Mouse (Mus musculus) R1 (cell line): ENCODE results near the gene Golph3.
A peak's percentile ranks its signal among the peaks of the same experiment; 100 is the strongest.
"Not testable (repeated sequence)": the region's sequence is repeated elsewhere in the genome, so short reads cannot be mapped to it uniquely, and the experiment has no call there.

Experiments
- DNase-seq: peaks from one replicate; pipeline ENCODE4 v3.0.0-alpha.2; 2018; ENCODE audit warnings: low read depth, low spot score

The Golph3 gene

DNA sequence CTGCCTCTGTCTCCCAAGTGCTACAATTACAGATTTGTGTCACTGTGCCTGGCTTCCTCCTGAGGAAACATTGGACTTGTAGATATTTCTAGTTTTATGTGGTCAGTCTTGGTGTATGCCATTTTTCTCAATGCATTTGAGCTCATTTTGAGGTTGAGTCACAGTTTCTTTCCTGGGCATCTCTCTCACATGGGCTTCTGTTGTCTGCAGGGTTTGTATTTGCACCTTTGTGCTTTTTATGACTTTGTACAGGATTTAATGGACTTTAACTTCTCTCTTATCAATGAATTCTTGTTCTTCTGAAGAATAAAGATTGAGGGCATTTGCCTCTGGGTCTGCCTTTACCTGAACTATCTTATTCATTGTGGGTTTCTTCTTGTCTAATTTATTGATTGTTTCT lies 36.2 kb downstream of the Golph3 start:
- DNase-seq, result no peak

DNA sequence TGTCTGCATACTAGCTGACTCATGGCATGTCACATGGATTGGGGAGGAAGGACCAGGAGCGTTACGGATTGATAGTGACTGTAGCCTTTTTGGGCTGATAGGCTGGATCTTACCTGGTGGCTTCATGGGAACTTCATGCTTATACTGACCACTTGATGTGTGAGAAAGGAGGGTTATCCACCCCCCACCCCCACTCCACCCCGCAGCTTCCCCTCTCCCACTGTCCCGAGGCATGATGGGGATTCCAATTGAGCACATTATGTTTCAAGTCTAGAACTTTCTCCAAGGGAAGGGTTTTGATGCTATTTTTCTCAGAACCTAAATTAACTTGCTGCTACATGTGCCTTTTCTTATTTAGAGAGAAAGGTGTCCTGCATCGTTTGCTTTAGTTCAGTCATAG lies 37.1 kb downstream of the Golph3 start:
- DNase-seq, result no peak

DNA sequence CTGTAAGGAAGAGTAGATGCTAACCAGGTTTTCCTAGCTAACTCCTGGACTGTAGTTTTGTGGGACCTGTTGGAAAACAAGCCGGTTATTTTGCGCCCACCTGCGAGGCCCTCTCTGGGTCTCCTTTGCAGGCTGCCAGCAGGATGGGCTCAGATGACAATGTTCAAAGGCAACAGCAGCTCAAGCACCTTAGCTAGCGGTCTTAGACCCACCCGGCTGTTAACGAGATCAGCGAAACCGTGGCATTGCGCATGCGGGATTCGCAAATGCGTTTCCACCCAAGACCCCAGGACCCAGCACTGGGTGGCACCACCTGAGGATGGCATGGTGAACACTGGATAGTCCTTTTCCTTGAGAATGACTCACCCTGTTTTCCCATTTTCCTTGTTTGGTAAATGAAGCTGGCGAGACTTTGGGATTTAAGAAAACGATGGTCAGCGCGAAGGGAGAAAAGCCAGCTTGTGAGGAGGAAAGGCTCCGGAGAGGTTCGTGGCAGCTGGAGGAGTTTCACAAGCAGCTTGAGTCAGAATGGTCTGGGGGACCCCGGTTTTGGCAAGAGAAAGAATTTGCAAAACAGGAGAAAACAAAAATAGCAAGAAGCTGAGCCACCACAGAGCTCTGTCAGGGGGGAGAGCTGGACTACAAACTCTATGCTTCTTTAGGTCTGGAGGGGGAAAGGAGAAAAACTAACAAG lies 39.4 kb downstream of the Golph3 start:
- DNase-seq, result no peak

DNA sequence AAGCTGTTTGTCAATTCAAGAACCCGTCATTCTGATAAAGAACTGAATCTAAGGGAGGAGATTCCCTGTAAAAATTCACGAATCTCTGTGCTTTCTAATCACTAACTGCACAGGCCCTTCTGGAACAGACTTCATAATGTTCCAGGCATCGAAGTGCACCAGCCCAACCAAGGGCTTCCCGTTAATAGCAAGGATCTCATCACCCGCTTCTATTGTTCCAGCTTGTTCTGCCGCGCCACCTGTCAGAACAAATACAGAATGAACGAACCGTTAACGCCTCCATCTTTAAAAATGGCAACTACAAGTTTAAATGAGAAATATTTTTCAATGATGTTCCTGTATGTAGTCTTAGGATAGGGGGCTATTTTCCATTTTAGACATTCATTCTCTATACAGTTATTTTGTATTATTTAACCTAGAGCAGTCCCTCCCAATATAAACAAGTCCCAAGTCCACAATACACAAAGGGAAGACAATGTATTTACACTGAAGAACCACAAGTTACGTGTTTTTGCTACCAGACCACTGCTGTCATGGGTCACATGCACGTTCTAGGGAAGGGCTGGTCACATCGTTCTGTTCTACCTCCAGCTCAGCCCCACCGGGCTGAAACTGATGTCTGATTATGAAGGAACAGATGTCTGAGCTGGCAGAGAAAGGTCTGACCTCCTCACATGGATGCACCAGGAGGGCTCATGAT lies 40.9 kb downstream of the Golph3 start:
- no peak for DNase-seq

DNA sequence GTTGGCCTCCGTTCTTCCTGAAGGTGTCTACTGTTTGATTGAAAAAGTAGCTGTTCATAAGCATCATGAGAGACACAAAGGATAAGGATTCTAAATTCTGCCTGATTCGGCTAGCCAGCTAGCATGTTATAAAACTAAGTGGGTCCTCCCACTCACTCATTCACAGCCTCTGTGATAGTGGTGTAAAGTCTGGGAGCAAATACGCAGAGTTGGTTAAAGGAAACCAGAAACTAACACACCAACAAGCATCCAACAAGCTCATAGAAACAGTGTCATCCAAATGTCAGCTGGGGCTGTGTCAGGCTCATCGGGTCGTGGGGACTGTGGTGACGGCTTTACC lies 41.4 kb downstream of the Golph3 start:
- DNase-seq, result no peak

DNA sequence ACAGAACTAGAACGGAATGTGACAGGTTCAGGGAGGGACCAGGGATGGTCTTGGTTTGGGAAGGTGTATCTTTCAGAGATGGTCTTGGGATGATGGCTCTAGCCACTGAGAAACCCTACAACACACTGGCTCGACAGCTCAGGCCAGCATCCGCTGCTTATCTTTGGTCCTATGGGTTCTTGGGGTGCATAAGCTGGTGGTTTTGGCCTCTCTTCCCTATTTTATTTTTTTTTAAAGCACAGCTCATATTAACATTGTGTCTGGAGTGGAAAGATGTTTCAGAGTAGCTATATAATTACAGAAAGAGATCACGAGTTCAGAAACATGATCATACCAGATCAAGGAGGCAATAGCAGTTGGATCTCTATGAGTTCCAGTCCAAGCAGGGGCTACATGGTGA lies 42.8 kb downstream of the Golph3 start:
- DNase-seq, result no peak

DNA sequence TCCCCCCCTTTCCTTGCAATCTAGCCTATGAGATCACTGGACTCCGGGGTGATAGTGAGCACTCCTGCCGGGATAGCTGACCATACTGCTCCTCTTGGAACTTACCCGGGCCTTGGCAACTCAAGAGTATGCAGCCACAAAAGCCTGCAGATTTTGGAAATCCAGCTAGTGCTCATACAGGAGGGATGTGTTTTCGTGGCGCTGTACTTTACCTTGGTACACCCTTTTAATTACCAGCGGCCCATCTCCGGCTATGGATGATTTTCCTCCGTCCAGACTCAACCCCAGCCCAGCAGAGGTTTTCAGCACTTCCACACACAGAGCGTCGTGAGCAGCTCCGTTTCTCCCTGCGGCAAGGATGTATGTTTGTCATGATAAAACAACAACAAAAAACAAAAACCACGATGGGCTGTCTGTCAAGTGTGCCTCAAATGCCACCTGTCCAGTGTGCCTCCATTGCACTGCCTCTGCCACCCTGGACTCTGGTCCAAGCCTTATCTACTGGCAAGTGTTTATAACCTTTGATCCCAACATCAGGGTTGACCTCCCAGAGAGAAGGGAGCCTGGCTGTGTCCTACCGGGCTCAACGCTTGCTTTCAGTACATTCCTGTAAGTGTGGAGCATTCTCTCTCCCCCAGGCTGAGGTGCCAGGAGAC lies 44.3 kb downstream of the Golph3 start:
- DNase-seq, result no peak

DNA sequence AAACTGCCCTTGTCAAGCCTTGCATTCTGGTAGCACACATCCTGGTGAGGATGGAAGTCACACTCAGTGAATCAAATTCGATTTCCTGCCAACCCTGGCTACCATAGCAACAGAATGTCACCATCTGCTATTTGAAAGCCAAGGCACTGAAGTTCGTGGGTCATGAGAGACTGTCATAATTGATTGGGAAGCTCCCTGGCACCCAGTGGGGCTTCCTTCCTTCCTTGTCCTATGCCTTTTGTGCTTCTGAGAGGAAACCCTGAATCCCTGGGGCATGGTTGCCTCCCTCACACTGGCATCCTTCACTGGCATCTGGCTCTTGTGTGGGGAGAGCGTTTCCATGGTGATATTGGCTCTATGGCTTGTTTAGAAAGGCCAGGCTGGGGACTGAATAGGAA lies 44.8 kb downstream of the Golph3 start:
- DNase-seq, result no peak

DNA sequence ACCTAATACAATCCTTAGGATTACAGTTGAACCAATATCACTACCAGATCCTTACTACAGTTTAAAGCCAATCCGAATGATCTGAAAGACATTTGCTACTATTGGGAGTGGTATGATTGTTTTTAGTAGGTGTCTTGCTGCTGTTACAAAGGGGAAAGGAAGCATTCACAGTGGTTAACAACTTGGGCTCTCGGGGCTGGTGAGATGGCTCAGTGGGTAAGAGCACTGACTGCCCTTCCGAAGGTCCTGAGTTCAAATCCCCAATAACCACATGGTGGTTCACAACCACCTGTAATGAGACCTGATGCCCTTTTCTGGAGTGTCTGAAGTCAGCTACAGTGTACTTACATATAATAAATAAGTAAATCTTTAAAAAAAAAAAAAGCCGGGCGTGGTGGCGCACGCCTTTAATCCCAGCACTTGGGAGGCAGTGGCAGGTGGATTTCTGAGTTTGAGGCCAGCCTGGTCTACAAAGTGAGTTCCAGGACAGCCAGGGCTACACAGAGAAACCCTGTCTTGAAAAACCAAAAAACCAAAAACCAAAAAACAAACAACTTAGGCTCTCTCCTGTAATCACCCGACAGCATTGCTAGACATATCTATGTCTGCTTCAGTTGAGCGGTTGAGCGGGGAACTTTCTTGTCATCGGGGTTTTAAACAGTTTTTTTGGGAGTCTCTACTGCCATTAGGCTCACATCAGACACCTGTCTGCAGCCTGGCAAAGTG lies 45.5 kb downstream of the Golph3 start:
- DNase-seq, result not testable (repeated sequence)

DNA sequence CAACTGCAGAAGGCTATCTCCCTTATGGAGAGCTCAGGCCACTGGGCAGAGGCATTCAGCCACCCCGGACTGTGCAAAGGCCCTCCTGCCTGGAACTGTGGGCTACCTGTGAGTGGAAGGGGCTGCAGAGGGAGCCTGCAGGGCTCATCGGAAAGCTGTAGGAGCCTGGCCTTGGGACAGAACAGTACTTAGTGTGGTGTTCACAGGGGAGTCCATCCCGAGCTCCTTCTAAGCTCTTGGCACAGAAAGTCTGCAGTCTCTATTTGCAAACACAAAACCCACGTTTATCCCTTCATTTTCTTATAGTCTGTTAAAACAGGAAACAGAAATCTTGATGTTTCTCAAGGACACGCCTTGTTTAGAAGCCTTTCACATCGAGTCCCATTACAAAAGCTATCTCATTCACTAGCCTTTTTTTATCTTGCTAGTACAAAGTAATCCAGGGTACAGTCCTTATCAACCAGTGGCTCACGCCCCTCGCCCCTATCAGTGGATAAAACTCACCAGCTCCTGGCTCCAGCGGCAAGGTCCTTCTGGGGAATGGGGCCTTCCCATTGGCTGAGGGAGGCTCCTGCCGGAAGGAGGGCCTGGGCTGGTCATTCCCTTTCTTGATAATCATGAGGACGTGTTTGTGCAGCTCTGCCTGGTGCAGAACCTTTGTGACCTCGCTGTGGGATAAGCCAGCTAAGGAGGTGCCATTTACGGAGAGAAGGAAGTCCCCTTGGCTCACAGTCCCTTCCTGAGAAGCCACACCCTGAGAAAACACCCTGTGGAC lies 46.2 kb downstream of the Golph3 start:
- no peak for DNase-seq

DNA sequence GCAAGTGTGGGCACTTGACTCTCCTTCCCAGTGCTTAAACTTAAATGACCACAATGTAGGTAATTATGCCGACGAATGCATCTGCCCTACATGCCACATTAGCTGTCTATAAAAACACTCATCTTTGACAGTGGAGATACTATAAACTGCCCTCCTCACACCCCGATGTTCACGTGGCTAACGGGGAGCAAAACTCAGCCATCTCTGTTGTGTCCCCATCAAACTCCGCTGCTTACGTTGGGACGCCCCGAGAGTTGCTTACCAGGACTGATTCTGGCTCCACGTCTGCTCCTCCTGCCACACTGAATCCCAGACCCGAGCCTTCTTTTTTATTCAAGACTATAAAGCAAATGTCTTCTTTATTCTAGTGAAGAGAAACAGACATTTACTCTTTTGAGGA lies 47.1 kb downstream of the Golph3 start:
- DNase-seq, result no peak

DNA sequence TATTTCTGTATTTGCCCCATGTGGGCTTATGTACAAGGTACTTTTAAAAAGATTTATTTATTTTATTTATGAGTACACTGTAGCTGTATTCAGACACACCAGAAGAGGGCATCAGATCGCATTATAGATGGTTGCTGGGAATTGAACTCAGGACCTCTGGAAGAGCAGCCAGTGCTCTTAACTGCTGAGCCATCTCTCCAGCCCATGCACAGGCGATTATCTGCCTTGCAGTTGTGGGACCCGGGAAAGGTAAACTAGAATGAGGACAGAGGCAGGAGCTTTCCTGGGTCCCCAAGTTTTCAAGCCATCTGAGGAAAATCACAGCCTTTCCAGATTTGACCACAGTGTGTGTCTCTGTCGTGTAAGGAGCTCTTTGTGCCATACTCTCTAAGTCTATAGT lies 47.6 kb downstream of the Golph3 start:
- DNase-seq, result no peak

DNA sequence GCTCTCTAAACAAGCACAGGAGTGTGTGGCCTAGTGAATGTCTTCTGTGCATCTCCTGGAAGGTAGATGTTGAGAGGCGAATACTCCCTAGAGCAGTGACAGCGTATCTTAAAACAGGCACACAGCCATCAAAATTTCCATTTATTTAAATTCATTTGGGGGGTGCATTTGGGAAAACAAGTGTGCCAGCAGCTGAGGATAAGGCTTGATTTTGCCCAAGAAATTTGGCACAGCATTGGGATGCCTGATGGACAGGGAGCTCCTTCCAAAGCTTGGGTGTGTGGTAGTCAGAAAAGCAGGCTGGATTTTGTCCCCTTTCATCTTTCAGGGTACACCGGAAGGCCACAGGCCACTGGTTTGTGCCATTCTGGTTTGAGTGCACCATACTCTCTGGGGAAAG lies 48.8 kb downstream of the Golph3 start:
- no peak for DNase-seq

DNA sequence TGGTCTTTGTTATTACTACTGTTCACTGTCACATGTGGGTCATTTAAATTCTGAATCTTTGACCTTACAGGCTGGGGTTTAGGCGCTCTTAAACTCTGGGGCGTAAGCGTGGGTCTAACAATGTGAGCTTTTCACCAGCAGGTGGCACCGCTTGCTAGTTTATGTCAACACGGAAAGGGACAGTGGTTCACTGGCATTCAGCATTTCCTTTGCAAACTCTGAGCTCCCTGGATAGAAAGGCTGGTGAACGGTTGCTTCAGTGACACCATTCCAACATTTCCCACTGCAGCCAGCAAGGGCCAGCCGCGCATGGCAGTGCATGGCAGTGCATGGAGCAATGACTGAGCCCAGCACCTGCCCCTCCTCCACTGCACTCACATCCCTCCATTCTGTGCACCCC lies 49.9 kb downstream of the Golph3 start:
- DNase-seq, result peak; percentile 84

DNA sequence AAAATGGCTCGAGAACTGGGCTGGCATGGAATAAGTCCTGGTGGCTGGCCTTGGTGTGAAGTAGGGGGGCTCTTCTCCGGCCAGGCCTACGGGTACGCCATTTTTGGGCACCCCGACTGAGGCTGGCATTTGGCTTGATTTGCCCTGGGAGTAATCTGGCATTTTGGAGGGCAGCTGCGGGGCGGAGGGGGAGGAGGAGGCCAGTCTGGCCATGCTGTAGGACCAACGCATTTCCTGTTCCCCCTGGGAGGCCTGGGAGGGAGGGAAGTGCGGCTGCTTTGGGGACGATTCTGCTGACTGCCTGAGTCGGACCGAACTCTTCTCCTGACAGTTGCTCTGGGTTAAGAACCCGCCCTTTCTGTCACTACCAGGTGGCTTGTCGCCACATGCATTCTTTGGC lies 52.2 kb downstream of the Golph3 start:
- DNase-seq, result no peak

DNA sequence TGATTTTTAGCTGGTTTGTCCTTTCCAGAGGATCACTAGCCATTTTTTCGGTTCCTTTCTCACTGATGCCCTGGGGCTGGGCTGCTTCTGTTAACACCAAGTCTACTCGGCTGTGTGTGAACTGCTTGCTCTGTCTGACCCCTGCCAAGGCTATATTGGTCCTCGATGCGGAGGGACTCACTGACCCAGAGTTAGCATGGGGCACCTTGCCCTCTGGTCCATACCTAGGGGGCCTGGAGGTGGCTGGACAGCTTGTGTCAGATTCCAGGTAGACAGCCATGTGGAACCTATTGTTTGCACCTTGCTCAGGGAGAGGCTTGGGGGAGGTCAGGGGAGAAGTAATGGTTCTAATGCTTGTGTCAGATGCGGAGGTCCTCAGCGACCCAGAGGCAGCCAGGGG lies 52.7 kb downstream of the Golph3 start:
- DNase-seq, result no peak

DNA sequence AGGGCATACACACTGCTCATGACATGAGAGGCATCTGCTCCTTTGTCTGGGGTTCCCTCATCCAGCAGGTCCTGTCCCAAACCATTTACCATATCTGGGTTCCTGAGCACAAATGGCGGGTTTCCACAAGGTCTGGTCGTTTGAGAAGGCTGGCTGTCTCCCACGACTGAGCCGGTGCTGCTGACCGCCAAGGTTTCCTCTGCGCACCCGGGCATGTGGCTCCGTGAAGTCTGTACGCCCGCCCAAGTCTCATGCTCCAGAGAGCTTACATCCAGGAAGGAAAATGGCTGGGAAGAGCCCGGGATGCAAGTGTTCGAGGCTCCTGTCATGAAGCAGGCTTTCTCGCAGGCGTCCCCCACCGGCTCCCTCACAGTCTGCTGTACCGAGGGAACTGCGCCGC lies 53.7 kb downstream of the Golph3 start:
- DNase-seq, result peak; percentile 32

DNA sequence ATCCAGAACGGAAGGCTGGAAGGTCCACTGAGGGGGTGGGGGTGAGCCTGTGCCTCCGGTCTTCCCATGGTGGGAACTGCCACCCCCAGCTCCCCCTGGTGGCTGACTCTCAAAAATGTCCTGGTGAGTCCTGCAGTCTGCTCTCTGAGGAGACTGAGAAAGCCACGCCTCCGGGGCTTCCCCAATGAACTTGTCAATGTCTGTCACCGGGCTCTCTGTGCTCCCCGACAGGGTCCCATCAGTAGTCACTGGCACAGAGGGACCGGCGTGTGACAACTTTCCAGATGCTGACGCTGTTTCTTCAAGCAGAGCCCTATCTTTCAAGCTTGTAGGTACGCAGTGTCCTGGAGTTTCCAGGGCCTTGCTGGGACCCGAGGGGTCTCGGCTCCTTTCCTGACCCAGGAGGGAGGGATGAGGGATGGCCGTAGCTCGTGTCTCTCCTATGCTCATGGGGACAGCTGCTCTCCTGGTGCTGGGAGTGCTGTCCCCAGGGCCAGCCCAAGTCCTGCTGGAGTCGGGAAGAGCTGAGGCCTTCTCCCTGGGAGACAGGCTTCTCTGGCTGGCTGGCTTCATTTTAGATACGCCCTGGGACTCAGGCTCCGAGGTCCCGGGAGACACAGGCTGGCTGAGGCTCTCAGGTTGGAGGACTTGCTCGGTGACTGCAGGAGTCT lies 54.5 kb downstream of the Golph3 start:
- DNase-seq, result peak; percentile 93

DNA sequence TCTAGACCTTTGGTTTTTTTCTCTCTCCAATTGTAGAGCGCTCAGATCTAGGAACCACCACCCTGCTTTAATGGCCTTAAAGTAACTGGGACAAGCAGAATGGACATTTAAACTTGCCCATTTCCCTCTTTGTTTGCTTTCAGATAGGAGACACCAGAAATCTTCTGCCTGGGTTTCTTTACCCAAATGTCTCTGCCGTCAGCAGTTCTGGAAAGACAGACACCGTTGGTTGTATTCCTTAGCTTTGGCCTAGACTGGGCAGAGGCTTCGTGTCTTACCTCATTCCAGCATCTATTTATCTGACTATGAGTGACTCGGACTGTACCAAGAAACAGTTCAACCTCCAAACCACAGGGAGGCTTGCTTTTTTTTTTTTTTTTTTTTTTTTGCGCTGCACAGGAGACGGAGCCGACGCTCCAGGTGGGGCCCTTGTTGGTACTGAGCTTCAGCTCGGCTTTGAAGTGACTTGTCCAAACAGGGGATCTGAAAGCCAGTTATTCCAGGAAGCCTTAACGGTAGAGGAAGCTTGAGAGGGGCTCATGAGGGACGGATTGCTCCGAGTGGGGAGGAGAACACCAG lies 55.3 kb downstream of the Golph3 start:
- DNase-seq, result no peak

DNA sequence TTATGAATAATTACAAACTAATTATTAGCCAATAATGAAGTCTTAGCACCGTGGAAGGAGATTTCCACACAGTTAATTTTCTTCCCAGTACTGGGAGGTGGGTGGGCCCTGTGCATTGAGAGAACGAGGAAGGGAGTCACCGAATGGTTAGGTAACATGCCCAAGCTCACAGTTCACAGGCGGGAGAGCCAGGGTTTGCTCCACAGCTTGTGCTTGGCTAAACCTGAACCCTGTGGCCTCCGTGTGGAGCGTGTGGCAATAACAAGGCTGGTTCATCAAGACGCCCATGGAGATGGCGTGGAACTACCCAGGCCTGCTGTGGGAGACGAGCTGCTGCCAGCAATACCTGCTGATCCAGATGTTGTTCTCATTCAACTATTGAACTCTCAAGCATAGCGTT lies 56.5 kb downstream of the Golph3 start:
- no peak for DNase-seq

DNA sequence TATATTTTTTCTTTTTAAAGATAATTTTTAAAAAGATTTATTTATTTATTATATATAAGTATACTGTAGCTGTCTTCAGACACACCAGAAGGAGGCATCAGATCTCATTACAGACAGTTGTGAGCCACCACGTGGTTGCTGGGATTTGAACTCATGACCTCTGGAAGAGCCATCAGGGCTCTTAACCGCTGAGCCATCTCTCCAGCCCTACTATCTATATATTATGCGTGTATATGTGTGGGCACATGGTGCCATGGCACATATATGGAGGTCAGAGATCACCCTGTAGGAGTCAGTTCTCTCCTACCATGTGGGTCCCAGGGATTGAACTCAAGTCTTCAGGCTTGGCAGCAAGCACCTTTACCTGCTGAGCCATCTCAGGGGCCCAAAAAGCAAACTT lies 58.8 kb downstream of the Golph3 start:
- no peak for DNase-seq
